9 mouse cellular contexts compared by ENCODE assay signal in genomic region chr6:145047445-145047857, GRCm38 (mm10). TPM values are rescaled to one million over a fixed set of nuclear protein-coding genes. Genes with fewer than 3 reads are reported as not detected.
DNase-seq lines count a peak whose midpoint lies in the region; ATAC-seq and TF ChIP-seq lines count a peak whose summit lies in the region.
"Had no signal": no experiment of that assay in that cellular context is flagged by ENCODE, and none has a peak within 500 bp of the region (broad histone marks: within the 10 kb centered on the region; RNA-seq: fewer than 3 reads in every experiment).

No protein-coding gene starts in this region.

- H3K27me3 ChIP-seq in midbrain, embryonic 16.5 days (ENCODE audit: control insufficient read depth, insufficient read depth, low read depth, low read length): no peaks in the 10 kb centered on the region; the same call in 1 of the 2 replicates
- H3K27me3 ChIP-seq in thymus, adult 2 months (ENCODE audit: control insufficient read depth, insufficient read depth, low read length): peaks cover 7% of the 10 kb centered on the region; the same call in 1 of the 2 replicates

- no peak for TF ChIP-seq POLR2A in thymus, adult 2 months (IDR thresholded peaks at IDR 0.05; ENCODE audit: control insufficient read depth, extremely low read depth, insufficient read depth, low read length, poor library complexity)

- peaks cover 31% of the 10 kb centered on the region for H3K4me1 ChIP-seq in midbrain, embryonic 16.5 days (ENCODE audit: control insufficient read depth, insufficient read depth, low read length)
- peaks cover 11% of the 10 kb centered on the region; the same call in 1 of the 2 replicates for H3K4me1 ChIP-seq in thymus, adult 2 months (replicated peaks; ENCODE audit: control insufficient read depth, insufficient read depth, low read length)

- no peaks in the 10 kb centered on the region for H3K36me3 ChIP-seq in midbrain, embryonic 16.5 days (ENCODE audit: control insufficient read depth, insufficient read depth, low read length)
- H3K36me3 ChIP-seq in thymus, adult 2 months (ENCODE audit: control insufficient read depth, insufficient read depth, low read length): no peaks in the 10 kb centered on the region

- TF ChIP-seq CTCF in thymus, adult 2 months (IDR thresholded peaks at IDR 0.05; ENCODE audit: borderline replicate concordance, control insufficient read depth, extremely low read depth, insufficient read depth, low read length, poor library complexity): no peak

- peak; percentile 72 for DNase-seq in Muller cell, postnatal 12 days (ENCODE audit: inconsistent ontology term)
- DNase-seq in cerebellum, adult 8-10 months: peak; percentile 16
- peak; percentile 21 to 60 for DNase-seq in frontal cortex, adult 2 months (ENCODE audit: extremely low spot score in 1 of 2, low spot score in 1 of 2)
- DNase-seq in layer of hippocampus, postnatal 10 days (ENCODE audit: low spot score in 2 of 2): peak; percentile 61 to 67
- no peak for DNase-seq in gastrocnemius, postnatal 36 days
- DNase-seq in thymus, adult 2 months: no peak
- no peak for DNase-seq in lung, postnatal 36 days

- H3K27ac ChIP-seq in midbrain, embryonic 16.5 days (ENCODE audit: low read length): peak overlapping the region; percentile 82
- H3K27ac ChIP-seq in thymus, adult 2 months (ENCODE audit: control insufficient read depth, insufficient read depth, low read length): no peak overlapping the region

- intact Hi-C loops in gastrocnemius, postnatal 36 days (cut with DNase I): no loop called here

- peak overlapping the region; percentile 72 for H3K4me2 ChIP-seq in midbrain, embryonic 16.5 days (ENCODE audit: low read length)

- WGBS in midbrain, embryonic 16.5 days: 1% methylated on average over 15 of the region's 15 CpGs
- WGBS in thymus, adult 2 months: 43% methylated on average over 15 of the region's 15 CpGs

- H3K9me3 ChIP-seq in midbrain, embryonic 16.5 days (replicated peaks; ENCODE audit: control insufficient read depth, low read length, poor library complexity, severe bottlenecking): no peaks in the 10 kb centered on the region

- peak overlapping the region; percentile 81 for H3K9ac ChIP-seq in midbrain, embryonic 16.5 days (ENCODE audit: low read depth, low read length)

- peak overlapping the region; percentile 62 for H3K4me3 ChIP-seq in midbrain, embryonic 16.5 days (ENCODE audit: low read depth, low read length)
- H3K4me3 ChIP-seq in thymus, adult 2 months (ENCODE audit: control insufficient read depth, insufficient read depth, low read length): no peak overlapping the region
- H3K4me3 ChIP-seq: myocyte had no signal

- ATAC-seq in midbrain, embryonic 16.5 days: peak; percentile 74; the same call in 1 of the 2 replicates

RNA-seq across cellular contexts. Expression of gene Bcat1, which starts 28.5 kb away (rescaled TPM):
- 33.3 and 38.0 TPM in 2 replicates for polyA plus RNA-seq in frontal cortex, adult 2 months (2012; rRNA removed)
- total RNA-seq in layer of hippocampus, postnatal 10 days (2021): 10 to 100 TPM; 78.6 to 79.6 TPM
- 104 and 106 TPM in 2 replicates for polyA plus RNA-seq in midbrain, embryonic 16.5 days (2015; fragmentation: Nextera tagmentation; extraction: Ambion mirVana)
- 1 to 10 TPM; 1.1 to 2.9 TPM for total RNA-seq in gastrocnemius, postnatal 36 days (2021)
- polyA plus RNA-seq in thymus, adult 2 months (2012; rRNA removed): 1.9 and 3.1 TPM in 2 replicates

Comparison
In these comparisons a context has a peak if more than half of its experiments do, and no peak if none do; other contexts are left out.
1. DNase-seq: peak in Muller cell, postnatal 12 days (single experiment), cerebellum, adult 8-10 months (single experiment), frontal cortex, adult 2 months (2 of 2) and layer of hippocampus, postnatal 10 days (2 of 2); none in gastrocnemius, postnatal 36 days (0 of 2), thymus, adult 2 months (single experiment) and lung, postnatal 36 days (single experiment).